Mouse (Mus musculus): ENCODE measurements at regions not wholly inside any gene's neighbourhood (a gene's known extent, or its start where the extent isn't known, plus 50 kb on each side); places are given as distances from the start of the nearest gene placed in this dataset.

- no peak for DNase-seq
Measured at GRCm38 (mm10) chr14:17347286-17347685, 312.8 kb upstream of the Thrb start.

- DNase-seq = no peak
Measured at GRCm38 (mm10) chr14:17352324-17353037, 307.6 kb upstream of the Thrb start.

- no peak for DNase-seq
Measured at GRCm38 (mm10) chr14:17361910-17362309, 298.2 kb upstream of the Thrb start.

GRCm38 (mm10) chr14:17402751-17403479 lies 257.1 kb upstream of the Thrb start:
- peak; percentile 25 for DNase-seq

GRCm38 (mm10) chr14:17405551-17406336 lies 254.3 kb upstream of the Thrb start:
- DNase-seq = peak; percentile 70

- no peak for DNase-seq
Measured at GRCm38 (mm10) chr14:17406879-17407278, 253.2 kb upstream of the Thrb start.

GRCm38 (mm10) chr14:17408343-17408742 lies 251.7 kb upstream of the Thrb start:
- DNase-seq = no peak

GRCm38 (mm10) chr14:17408813-17409212 lies 251.2 kb upstream of the Thrb start:
- DNase-seq = no peak

- DNase-seq = no peak
Measured at GRCm38 (mm10) chr14:17409497-17409896, 250.6 kb upstream of the Thrb start.

GRCm38 (mm10) chr14:17410752-17411151 lies 249.3 kb upstream of the Thrb start:
- DNase-seq = no peak

- DNase-seq = no peak
Measured at GRCm38 (mm10) chr14:17411299-17411698, 248.8 kb upstream of the Thrb start.

- no peak for DNase-seq
Measured at GRCm38 (mm10) chr14:17414246-17414888, 245.7 kb upstream of the Thrb start.

GRCm38 (mm10) chr14:17427751-17428150 lies 232.3 kb upstream of the Thrb start:
- DNase-seq = no peak

- DNase-seq = no peak
Measured at GRCm38 (mm10) chr14:17429157-17429556, 230.9 kb upstream of the Thrb start.

GRCm38 (mm10) chr14:17433346-17433745 lies 226.7 kb upstream of the Thrb start:
- no peak for DNase-seq

- no peak for DNase-seq
Measured at GRCm38 (mm10) chr14:17457946-17458345, 202.1 kb upstream of the Thrb start.

GRCm38 (mm10) chr14:17478963-17479362 lies 181.1 kb upstream of the Thrb start:
- no peak for DNase-seq

- no peak for DNase-seq
Measured at GRCm38 (mm10) chr14:17484866-17485265, 175.2 kb upstream of the Thrb start.

GRCm38 (mm10) chr14:17513756-17514155 lies 146.3 kb upstream of the Thrb start:
- DNase-seq = no peak

- no peak for DNase-seq
Measured at GRCm38 (mm10) chr14:17522696-17523095, 137.4 kb upstream of the Thrb start.

- DNase-seq = no peak
Measured at GRCm38 (mm10) chr14:17523916-17524315, 136.1 kb upstream of the Thrb start.

- DNase-seq = no peak
Measured at GRCm38 (mm10) chr14:17539322-17539721, 120.7 kb upstream of the Thrb start.

- no peak for DNase-seq
Measured at GRCm38 (mm10) chr14:17556458-17556857, 103.6 kb upstream of the Thrb start.
